Comparison of ENCODE assay signal across 22 mouse cellular contexts in genomic region chr5:21363343-21363742, GRCm38 (mm10). TPM values are rescaled to one million over a fixed set of nuclear protein-coding genes. Genes with fewer than 3 reads are reported as not detected.
DNase-seq lines count a peak whose midpoint lies in the region; ATAC-seq and TF ChIP-seq lines count a peak whose summit lies in the region.
"Had no signal": no experiment of that assay in that cellular context is flagged by ENCODE, and none has a peak within 500 bp of the region (broad histone marks: within the 10 kb centered on the region; RNA-seq: fewer than 3 reads in every experiment).

No protein-coding gene starts in this region.

- TF ChIP-seq POLR2A in liver, adult 2 months (IDR thresholded peaks at IDR 0.05; ENCODE audit: extremely low read depth, insufficient read depth, low read length) = no peak

- DNase-seq in liver, adult 2 months (ENCODE audit: extremely low read depth, low read depth, low spot score) = peak; percentile 37
- no peak for DNase-seq in liver
- peak; percentile 32 for DNase-seq in large intestine, adult 2 months (ENCODE audit: low read depth, low spot score)
- no peak for DNase-seq in midbrain, embryonic 14.5 days
- no peak for DNase-seq in frontal cortex, postnatal 36 days (ENCODE audit: low spot score in 2 of 2)
- DNase-seq: adrenal gland, adult 2 months; adrenal gland, adult 8-10 months; adrenal gland, postnatal 10 days; adrenal gland, postnatal 14 days; adrenal gland, postnatal 25 days; adrenal gland, postnatal 36 days; B cell, adult 2 months; cerebellum, adult 11 months; cerebellum, adult 11-12 months had no signal

- no peak overlapping the region for H3K4me2 ChIP-seq in intestine, embryonic 16.5 days (ENCODE audit: low read depth, low read length)
- H3K4me2 ChIP-seq in intestine, embryonic 15.5 days (replicated peaks) = no peak overlapping the region
- H3K4me2 ChIP-seq in intestine, postnatal 0 days (replicated peaks; ENCODE audit: low read depth) = no peak overlapping the region
- H3K4me2 ChIP-seq in midbrain, embryonic 14.5 days (ENCODE audit: low read length) = no peak overlapping the region

- no peaks in the 10 kb centered on the region for H3K4me1 ChIP-seq in intestine, embryonic 16.5 days (ENCODE audit: control insufficient read depth, insufficient read depth, low read length)
- H3K4me1 ChIP-seq in intestine, embryonic 15.5 days (replicated peaks) = no peaks in the 10 kb centered on the region
- H3K4me1 ChIP-seq in liver, adult 2 months (ENCODE audit: control insufficient read depth, insufficient read depth, low read length) = no peaks in the 10 kb centered on the region
- no peaks in the 10 kb centered on the region for H3K4me1 ChIP-seq in intestine, postnatal 0 days (replicated peaks; ENCODE audit: control insufficient read depth, insufficient read depth, low read length)
- H3K4me1 ChIP-seq in midbrain, embryonic 14.5 days (ENCODE audit: control insufficient read depth, insufficient read depth, low read length) = no peaks in the 10 kb centered on the region

- H3K27me3 ChIP-seq in intestine, embryonic 16.5 days (replicated peaks; ENCODE audit: control insufficient read depth, insufficient read depth, low read length) = no peaks in the 10 kb centered on the region
- H3K27me3 ChIP-seq in intestine, embryonic 15.5 days (replicated peaks) = no peaks in the 10 kb centered on the region
- H3K27me3 ChIP-seq in liver, adult 2 months (ENCODE audit: control insufficient read depth, insufficient read depth, low read length) = no peaks in the 10 kb centered on the region; the same call in 1 of the 2 replicates
- no peaks in the 10 kb centered on the region for H3K27me3 ChIP-seq in intestine, postnatal 0 days (replicated peaks; ENCODE audit: control insufficient read depth, insufficient read depth, low read length)
- no peaks in the 10 kb centered on the region for H3K27me3 ChIP-seq in midbrain, embryonic 14.5 days (ENCODE audit: control insufficient read depth, insufficient read depth, low read length)
- H3K27me3 ChIP-seq: CH12.LX had no signal

- ATAC-seq in intestine, embryonic 16.5 days = peak; percentile 62
- no peak for ATAC-seq in intestine, embryonic 15.5 days
- ATAC-seq in intestine, postnatal 0 days = peak; percentile 98
- ATAC-seq in midbrain, embryonic 14.5 days (ENCODE audit: low FRiP score, low TSS enrichment) = no peak
- ATAC-seq: activated CD4-positive, CD25-positive, alpha-beta regulatory T cell, adult 4 months; CD4-positive, CD25-positive, alpha-beta regulatory T cell, adult 4 months; Patski had no signal

- TF ChIP-seq CTCF in liver, adult 2 months (IDR thresholded peaks at IDR 0.05; ENCODE audit: low read depth, low read length) = no peak
- TF ChIP-seq CTCF in intestine, postnatal 0 days (IDR thresholded peaks at IDR 0.05; ENCODE audit: low read depth) = no peak

- 51% methylated on average over 3 of the region's 3 CpGs for WGBS in intestine, embryonic 16.5 days
- WGBS in intestine, embryonic 15.5 days = 48% methylated on average over 3 of the region's 3 CpGs
- WGBS in liver, adult 2 months = 45% methylated on average over 3 of the region's 3 CpGs
- 26% methylated on average over 3 of the region's 3 CpGs for WGBS in intestine, postnatal 0 days
- WGBS in large intestine, adult 2 months = 23% methylated on average over 3 of the region's 3 CpGs
- 86% methylated on average over 3 of the region's 3 CpGs for WGBS in midbrain, embryonic 14.5 days

- H3K36me3 ChIP-seq in intestine, embryonic 16.5 days (ENCODE audit: control insufficient read depth, insufficient read depth, low read length) = no peaks in the 10 kb centered on the region
- H3K36me3 ChIP-seq in intestine, embryonic 15.5 days = no peaks in the 10 kb centered on the region
- no peaks in the 10 kb centered on the region for H3K36me3 ChIP-seq in liver, adult 2 months (ENCODE audit: control insufficient read depth, insufficient read depth, low read length)
- no peaks in the 10 kb centered on the region for H3K36me3 ChIP-seq in intestine, postnatal 0 days (ENCODE audit: control insufficient read depth, insufficient read depth)
- H3K36me3 ChIP-seq in midbrain, embryonic 14.5 days (ENCODE audit: control insufficient read depth, insufficient read depth, low read length) = no peaks in the 10 kb centered on the region
- H3K36me3 ChIP-seq: G1E had no signal

- H3K4me3 ChIP-seq in intestine, embryonic 16.5 days (ENCODE audit: low read length) = no peak overlapping the region
- H3K4me3 ChIP-seq in intestine, embryonic 15.5 days (replicated peaks) = no peak overlapping the region
- H3K4me3 ChIP-seq in liver, adult 2 months (ENCODE audit: insufficient read depth, low read depth, low read length) = no peak overlapping the region
- H3K4me3 ChIP-seq in intestine, postnatal 0 days (ENCODE audit: low read depth, low read length) = no peak overlapping the region
- no peak overlapping the region for H3K4me3 ChIP-seq in midbrain, embryonic 14.5 days (replicated peaks; ENCODE audit: low read depth, low read length)

- H3K27ac ChIP-seq in intestine, embryonic 16.5 days (ENCODE audit: low read length) = no peak overlapping the region
- H3K27ac ChIP-seq in intestine, embryonic 15.5 days = no peak overlapping the region
- no peak overlapping the region for H3K27ac ChIP-seq in liver, adult 2 months (replicated peaks; ENCODE audit: insufficient read depth, low read depth, low read length)
- H3K27ac ChIP-seq in intestine, postnatal 0 days (ENCODE audit: low read depth, low read length) = no peak overlapping the region
- H3K27ac ChIP-seq in midbrain, embryonic 14.5 days (replicated peaks; ENCODE audit: low read depth, low read length) = no peak overlapping the region

- H3K9me3 ChIP-seq in intestine, embryonic 16.5 days (ENCODE audit: control insufficient read depth, low read length) = no peaks in the 10 kb centered on the region
- H3K9me3 ChIP-seq in intestine, embryonic 15.5 days = no peaks in the 10 kb centered on the region
- no peaks in the 10 kb centered on the region for H3K9me3 ChIP-seq in intestine, postnatal 0 days (ENCODE audit: control insufficient read depth)
- H3K9me3 ChIP-seq in midbrain, embryonic 14.5 days (ENCODE audit: control insufficient read depth, low read length) = no peaks in the 10 kb centered on the region

- H3K9ac ChIP-seq in intestine, embryonic 16.5 days (ENCODE audit: low read depth, low read length) = no peak overlapping the region
- no peak overlapping the region for H3K9ac ChIP-seq in intestine, embryonic 15.5 days
- H3K9ac ChIP-seq in liver, adult 2 months (ENCODE audit: low read depth, low read length) = no peak overlapping the region
- H3K9ac ChIP-seq in intestine, postnatal 0 days (ENCODE audit: low read depth, low read length) = no peak overlapping the region
- H3K9ac ChIP-seq in midbrain, embryonic 14.5 days (replicated peaks; ENCODE audit: low read length) = no peak overlapping the region

- H3K79me2 ChIP-seq in liver, adult 2 months (ENCODE audit: control insufficient read depth, insufficient read depth, low read length) = no peaks in the 10 kb centered on the region

RNA-seq across cellular contexts. Expression of gene Fgl2, which starts 9.1 kb away (rescaled TPM):
- 8.4 and 9.8 TPM in 2 replicates for polyA plus RNA-seq in intestine, embryonic 16.5 days (2015; fragmentation: Nextera tagmentation; extraction: Ambion mirVana)
- polyA plus RNA-seq in intestine, embryonic 15.5 days (2015; fragmentation: Nextera tagmentation; extraction: Ambion mirVana) = 8.6 and 11.0 TPM in 2 replicates
- total RNA-seq in liver, adult 2 months (2014; rRNA removed) = 4.5 and 4.8 TPM in 2 replicates
- polyA plus RNA-seq in liver, adult 2 months (2012; rRNA removed) = 0.50 and 1.3 TPM in 2 replicates
- 24.5 and 26.3 TPM in 2 replicates for polyA plus RNA-seq in intestine, postnatal 0 days (2015; fragmentation: Nextera tagmentation; extraction: Ambion mirVana)
- 11.7 and 21.2 TPM in 2 replicates for polyA plus RNA-seq in large intestine, adult 2 months (2012; rRNA removed)
- polyA plus RNA-seq in midbrain, embryonic 14.5 days (2014; fragmentation: Nextera tagmentation; extraction: Ambion mirVana) = 1.8 and 2.3 TPM in 2 replicates
- polyA plus RNA-seq: Patski had no signal

Comparison
In these comparisons a context has a peak if more than half of its experiments do, and no peak if none do; other contexts are left out.
1. ATAC-seq: peak in intestine, embryonic 16.5 days (single experiment) and intestine, postnatal 0 days (single experiment); none in intestine, embryonic 15.5 days (single experiment) and midbrain, embryonic 14.5 days (single experiment).
2. DNase-seq: peak in liver, adult 2 months (single experiment) and large intestine, adult 2 months (single experiment); none in liver (single experiment), midbrain, embryonic 14.5 days (single experiment) and frontal cortex, postnatal 36 days (0 of 2).